Mouse (Mus musculus): ENCODE data around the gene Mepce. TPM values are rescaled to one million over a fixed set of nuclear protein-coding genes. Genes with fewer than 3 reads are reported as not detected.

Mepce gene
- polyA plus RNA-seq, 1 experiment: not detected

GRCm38 (mm10) chr5:137826421-137826820 is 39.0 kb upstream of the Mepce start:
- H3K4me3 ChIP-seq (ENCODE audit: insufficient read depth, low read depth, low read length): no peak overlapping the region
- TF ChIP-seq CTCF (IDR thresholded peaks at IDR 0.05; ENCODE audit: insufficient read depth, low read depth, low read length) (no peak), POLR2A (IDR thresholded peaks at IDR 0.05; ENCODE audit: insufficient read depth, low read depth, low read length) (no peak)
- no peaks in the 10 kb centered on the region for H3K4me1 ChIP-seq (ENCODE audit: control insufficient read depth, insufficient read depth, low read length)
- 71% methylated on average over 7 of the region's 7 CpGs for WGBS
- H3K27ac ChIP-seq (ENCODE audit: insufficient read depth, low read depth, low read length): no peak overlapping the region

DNA sequence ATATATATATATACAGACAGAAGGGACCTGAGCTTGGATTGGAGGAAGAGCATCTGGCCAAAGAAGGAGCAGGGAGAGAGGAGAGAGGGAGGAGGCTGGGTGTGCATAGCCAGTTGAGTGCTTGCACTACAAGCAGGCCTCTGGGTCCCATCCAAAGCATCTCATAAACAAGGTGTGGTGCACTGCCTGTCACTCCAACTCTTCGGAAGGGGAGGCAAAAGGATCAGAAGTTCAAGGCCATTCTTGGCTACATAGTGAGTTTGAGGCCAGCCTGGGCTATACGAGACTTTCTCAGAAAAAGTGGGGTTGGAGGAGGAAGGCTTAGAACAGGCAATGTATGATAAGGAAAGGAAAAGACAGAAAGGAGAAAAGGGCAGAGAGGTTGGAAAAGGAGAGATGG is 38.5 kb upstream of the Mepce start:
- no peak overlapping the region for H3K4me3 ChIP-seq (ENCODE audit: insufficient read depth, low read depth, low read length)
- TF ChIP-seq CTCF (IDR thresholded peaks at IDR 0.05; ENCODE audit: insufficient read depth, low read depth, low read length) (no peak), POLR2A (IDR thresholded peaks at IDR 0.05; ENCODE audit: insufficient read depth, low read depth, low read length) (no peak)
- WGBS: 86% methylated on average over 2 of the region's 2 CpGs
- no peak overlapping the region for H3K27ac ChIP-seq (ENCODE audit: insufficient read depth, low read depth, low read length)
- H3K4me1 ChIP-seq (ENCODE audit: control insufficient read depth, insufficient read depth, low read length): no peaks in the 10 kb centered on the region

DNA sequence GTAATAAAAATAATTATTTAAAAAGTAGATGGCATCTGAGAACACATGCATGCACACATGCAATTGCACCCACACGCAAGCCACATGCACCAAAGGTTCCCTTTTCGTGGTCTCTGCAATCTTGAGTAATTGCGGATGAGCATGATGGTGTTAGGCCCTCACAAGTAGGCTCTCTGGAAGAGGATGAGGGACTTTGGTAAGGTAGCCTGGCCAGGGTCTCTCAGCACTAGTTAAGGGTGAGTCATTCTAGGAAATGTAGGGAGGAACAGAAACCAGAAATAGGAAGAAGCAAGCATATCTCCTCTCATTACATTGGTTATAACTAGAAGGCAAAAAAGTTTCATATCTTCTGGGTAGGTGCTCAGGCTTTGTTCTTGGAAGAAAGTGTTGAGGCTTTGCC is 37.6 kb upstream of the Mepce start:
- Histone ChIP-seq H3K4me1 (ENCODE audit: control insufficient read depth, insufficient read depth, low read length) (no peaks in the 10 kb centered on the region), H3K27ac (ENCODE audit: insufficient read depth, low read depth, low read length) (no peak overlapping the region), H3K4me3 (ENCODE audit: insufficient read depth, low read depth, low read length) (no peak overlapping the region)
- TF ChIP-seq CTCF (IDR thresholded peaks at IDR 0.05; ENCODE audit: insufficient read depth, low read depth, low read length): no peak
- TF ChIP-seq POLR2A (IDR thresholded peaks at IDR 0.05; ENCODE audit: insufficient read depth, low read depth, low read length): no peak
- WGBS: 95% methylated on average over 3 of the region's 3 CpGs

DNA sequence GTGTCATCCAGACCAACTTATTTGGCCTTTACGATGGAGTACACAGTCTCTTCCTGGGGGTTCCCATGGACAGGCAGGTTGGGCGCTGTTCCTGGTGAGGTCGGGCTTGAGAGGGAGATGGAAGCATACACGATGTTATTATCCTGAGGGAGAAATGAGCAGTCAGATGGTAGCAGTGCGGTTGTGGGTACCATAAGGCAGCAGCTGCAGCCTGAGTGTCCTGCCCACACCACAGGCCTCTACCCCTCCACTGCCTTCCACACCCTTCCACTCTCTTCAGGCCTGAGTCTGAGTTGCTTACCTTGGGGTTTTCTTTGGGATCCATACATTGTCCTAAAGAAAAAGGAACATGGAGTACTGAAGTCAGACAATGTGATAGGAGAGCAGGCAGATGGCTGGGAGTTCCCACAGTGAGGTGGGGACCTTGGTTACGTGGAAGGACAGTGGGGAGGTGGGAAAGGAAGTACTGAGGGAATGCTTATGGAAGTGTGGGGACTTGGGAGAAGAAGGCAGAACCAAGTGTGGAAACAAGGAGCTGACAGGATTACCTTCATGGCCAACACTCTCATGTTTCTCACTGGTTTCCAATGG is 36.1 kb upstream of the Mepce start:
- no peak overlapping the region for H3K27ac ChIP-seq (ENCODE audit: insufficient read depth, low read depth, low read length)
- no peaks in the 10 kb centered on the region for H3K4me1 ChIP-seq (ENCODE audit: control insufficient read depth, insufficient read depth, low read length)
- H3K4me3 ChIP-seq (ENCODE audit: insufficient read depth, low read depth, low read length): no peak overlapping the region
- 90% methylated on average over 6 of the region's 6 CpGs for WGBS
- TF ChIP-seq POLR2A (IDR thresholded peaks at IDR 0.05; ENCODE audit: insufficient read depth, low read depth, low read length): no peak
- TF ChIP-seq CTCF (IDR thresholded peaks at IDR 0.05; ENCODE audit: insufficient read depth, low read depth, low read length): no peak

DNA sequence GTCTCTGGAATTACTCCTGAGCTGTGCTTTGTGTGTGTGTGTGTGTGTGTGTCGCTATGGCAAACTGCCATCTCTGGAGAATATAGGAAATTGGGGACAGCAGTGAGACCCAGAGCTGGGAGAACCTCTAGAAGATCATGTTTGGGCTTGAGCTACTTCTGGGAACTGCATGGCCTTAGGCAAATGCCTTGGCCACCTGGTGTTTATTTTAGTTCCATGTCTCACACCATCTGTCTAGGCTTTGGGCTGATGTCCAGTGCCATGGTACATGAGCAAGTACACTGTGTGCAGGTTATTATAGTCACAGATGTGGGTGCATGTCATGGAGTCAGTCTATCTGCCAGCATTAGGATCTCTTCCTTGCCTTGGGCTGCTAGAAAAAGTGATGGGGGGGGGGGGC is 35.1 kb upstream of the Mepce start:
- no peak overlapping the region for H3K4me3 ChIP-seq (ENCODE audit: insufficient read depth, low read depth, low read length)
- H3K27ac ChIP-seq (ENCODE audit: insufficient read depth, low read depth, low read length): no peak overlapping the region
- 76% methylated on average over 1 of the region's 1 CpGs for WGBS
- no peak for TF ChIP-seq CTCF (IDR thresholded peaks at IDR 0.05; ENCODE audit: insufficient read depth, low read depth, low read length)
- H3K4me1 ChIP-seq (ENCODE audit: control insufficient read depth, insufficient read depth, low read length): no peaks in the 10 kb centered on the region

DNA sequence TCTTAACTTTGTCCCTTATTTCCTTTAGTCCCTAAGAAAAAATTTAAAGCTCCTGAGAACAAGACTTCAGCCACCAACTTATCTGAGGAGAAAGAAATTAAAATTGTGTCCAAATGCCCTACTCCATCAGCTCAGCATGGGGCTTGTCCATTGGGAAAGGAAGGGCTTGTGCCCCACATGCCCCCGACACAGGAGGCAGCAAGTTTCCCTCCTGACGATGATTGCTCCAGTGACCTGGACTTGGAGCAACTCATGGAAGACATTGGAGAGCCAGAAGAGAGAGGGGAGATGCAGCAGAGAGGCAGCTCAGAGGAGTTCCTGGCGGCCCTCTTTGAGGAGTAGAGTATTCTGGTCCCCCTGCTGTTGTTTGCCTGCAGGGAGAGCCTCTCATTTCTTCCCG is 34.7 kb upstream of the Mepce start:
- H3K27ac ChIP-seq (ENCODE audit: insufficient read depth, low read depth, low read length): no peak overlapping the region
- 73% methylated on average over 4 of the region's 4 CpGs for WGBS
- H3K4me1 ChIP-seq (ENCODE audit: control insufficient read depth, insufficient read depth, low read length): no peaks in the 10 kb centered on the region
- TF ChIP-seq CTCF (IDR thresholded peaks at IDR 0.05; ENCODE audit: insufficient read depth, low read depth, low read length) (no peak), POLR2A (IDR thresholded peaks at IDR 0.05; ENCODE audit: insufficient read depth, low read depth, low read length) (no peak)
- no peak overlapping the region for H3K4me3 ChIP-seq (ENCODE audit: insufficient read depth, low read depth, low read length)

DNA sequence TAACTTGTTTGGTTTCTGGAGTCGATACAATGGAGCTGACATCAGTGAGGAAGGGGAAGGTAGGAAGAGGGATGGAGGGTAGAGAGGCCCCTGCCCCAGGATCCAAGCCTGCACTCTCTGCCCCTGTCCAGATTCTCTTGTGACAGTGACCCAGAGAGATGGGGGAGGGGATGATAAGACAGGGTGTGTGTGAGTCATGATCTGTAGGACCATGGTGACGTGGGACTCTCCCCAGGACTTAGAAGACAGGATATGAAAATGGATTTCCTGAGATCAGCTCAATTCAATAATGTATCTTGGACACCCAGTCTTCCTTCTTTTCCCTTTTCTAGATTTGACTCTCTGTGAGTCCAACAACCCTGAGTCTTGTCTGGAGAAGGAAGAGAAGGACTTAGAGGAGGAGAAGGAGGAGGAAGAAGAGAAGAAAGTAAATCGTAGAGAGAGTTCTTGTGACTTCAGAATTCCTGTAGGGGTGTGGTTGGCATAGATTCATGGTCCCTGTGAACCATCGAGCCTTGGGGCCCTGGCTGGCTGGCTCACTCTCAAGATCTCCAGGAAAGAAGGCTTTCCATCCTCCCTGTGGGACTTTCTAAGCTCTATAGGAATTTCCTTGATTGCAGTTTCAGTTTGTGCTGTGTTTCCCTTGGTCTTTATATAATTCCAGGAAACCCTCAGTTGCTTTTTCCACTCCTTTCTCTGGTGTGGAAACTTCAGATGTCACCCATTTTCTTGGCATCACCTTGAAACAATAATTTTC is 30.2 kb upstream of the Mepce start:
- H3K27ac ChIP-seq (ENCODE audit: insufficient read depth, low read depth, low read length): no peak overlapping the region
- no peaks in the 10 kb centered on the region for H3K4me1 ChIP-seq (ENCODE audit: control insufficient read depth, insufficient read depth, low read length)
- no peak overlapping the region for H3K4me3 ChIP-seq (ENCODE audit: insufficient read depth, low read depth, low read length)
- TF ChIP-seq CTCF (IDR thresholded peaks at IDR 0.05; ENCODE audit: insufficient read depth, low read depth, low read length): no peak
- TF ChIP-seq POLR2A (IDR thresholded peaks at IDR 0.05; ENCODE audit: insufficient read depth, low read depth, low read length): no peak
- 75% methylated on average over 4 of the region's 4 CpGs for WGBS

DNA sequence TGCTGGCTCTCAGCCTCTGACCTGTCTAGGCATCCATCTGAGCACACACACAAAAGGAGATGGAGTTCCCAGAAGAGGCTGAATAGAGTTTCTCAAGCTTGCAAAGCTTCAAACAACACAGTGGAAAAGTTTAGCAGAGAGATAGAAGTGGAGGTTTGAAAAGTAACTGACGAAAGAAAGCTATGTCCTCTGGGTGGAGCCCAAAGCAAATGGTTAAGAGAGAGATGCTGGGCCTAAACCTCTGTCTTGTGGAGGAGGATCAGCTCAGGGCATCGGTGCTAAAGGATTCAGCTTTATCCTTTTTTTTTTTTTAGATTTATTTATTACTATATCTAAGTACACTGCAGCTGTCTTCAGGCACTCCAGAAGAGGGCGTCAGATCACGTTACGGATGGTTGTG is 20.9 kb upstream of the Mepce start:
- TF ChIP-seq CTCF (IDR thresholded peaks at IDR 0.05; ENCODE audit: insufficient read depth, low read depth, low read length) (no peak), POLR2A (IDR thresholded peaks at IDR 0.05; ENCODE audit: insufficient read depth, low read depth, low read length) (no peak)
- 88% methylated on average over 5 of the region's 5 CpGs for WGBS
- Histone ChIP-seq H3K4me1 (ENCODE audit: control insufficient read depth, insufficient read depth, low read length) (no peaks in the 10 kb centered on the region), H3K4me3 (ENCODE audit: insufficient read depth, low read depth, low read length) (no peak overlapping the region), H3K27ac (ENCODE audit: insufficient read depth, low read depth, low read length) (no peak overlapping the region)

- no peak for TF ChIP-seq CTCF (IDR thresholded peaks at IDR 0.05; ENCODE audit: insufficient read depth, low read depth, low read length)
- TF ChIP-seq POLR2A (IDR thresholded peaks at IDR 0.05; ENCODE audit: insufficient read depth, low read depth, low read length): no peak
- Histone ChIP-seq H3K4me1 (ENCODE audit: control insufficient read depth, insufficient read depth, low read length) (no peaks in the 10 kb centered on the region), H3K27ac (ENCODE audit: insufficient read depth, low read depth, low read length) (no peak overlapping the region), H3K4me3 (ENCODE audit: insufficient read depth, low read depth, low read length) (no peak overlapping the region)
- WGBS: 83% methylated on average over 1 of the region's 1 CpGs
Observed at GRCm38 (mm10) chr5:137806158-137806557, 18.7 kb upstream of the Mepce start.
